Mouse (Mus musculus) liver, embryonic 16.5 days (tissue): ENCODE measurements around the gene Cuedc1. TPM values are rescaled to one million over a fixed set of nuclear protein-coding genes. Genes with fewer than 3 reads are reported as not detected.

Experiments used
- ATAC-seq: fragments of 200-750 bp; cut with Nextera tagmentation; 2 replicates; pipeline ENCODE4 v1.8.0; 2017; ENCODE audit warnings: low read depth, mild to moderate bottlenecking, moderate number of reproducible peaks, moderate library complexity
- H3K27ac ChIP-seq: fragments of 300-500 bp; sonication (generic); 2 replicates; pipeline ENCODE4 v1.5.1; 2014; ENCODE audit warnings: mild to moderate bottlenecking, low read length
- H3K27me3 ChIP-seq: fragments of 300-500 bp; sonication (generic); 2 replicates; pipeline ENCODE4 v1.6.1; 2014; ENCODE audit warnings: low read depth, low read length, mixed read lengths; ENCODE audit not compliant: control insufficient read depth, insufficient read depth
- H3K36me3 ChIP-seq: fragments of 300-500 bp; sonication (generic); 2 replicates; pipeline ENCODE4 v1.6.1; 2014; ENCODE audit warnings: mild to moderate bottlenecking; ENCODE audit not compliant: control insufficient read depth, insufficient read depth
- H3K4me1 ChIP-seq: fragments of 300-500 bp; sonication (generic); 2 replicates; pipeline ENCODE4 v1.6.1; 2014; ENCODE audit warnings: low read depth, low read length, mixed read lengths; ENCODE audit not compliant: control insufficient read depth
- H3K4me2 ChIP-seq: fragments of 300-500 bp; sonication (generic); 2 replicates; pipeline ENCODE4 v1.6.1; 2014; ENCODE audit warnings: low read depth, low read length, mixed read lengths
- H3K4me3 ChIP-seq: fragments of 300-500 bp; sonication (generic); 2 replicates; pipeline ENCODE4 v1.5.1; 2014; ENCODE audit warnings: low read depth, mild to moderate bottlenecking, low read length
- H3K9ac ChIP-seq: fragments of 300-500 bp; sonication (generic); 2 replicates; pipeline ENCODE4 v1.6.1; 2014; ENCODE audit warnings: low read depth, low read length
- H3K9me3 ChIP-seq: fragments of 300-500 bp; sonication (generic); replicated peaks from 2 replicates; pipeline ENCODE4 v1.6.1; 2016; ENCODE audit warnings: low read length; ENCODE audit not compliant: control insufficient read depth
- WGBS: fragments of 180-500 bp; shearing (Covaris S2); extraction: QIAGEN DNeasy Blood & Tissue Kit; methylation state at CpG from one replicate; pipeline ENCODE4 v1.1.7; 2014; ENCODE audit not compliant: insufficient replicate concordance; 5-methylcytosine and 5-hydroxymethylcytosine counted together
- polyA plus RNA-seq: library from polyadenylated mRNA; unstranded; fragments of >200 nt; fragmentation: Nextera tagmentation; extraction: Ambion mirVana; gene quantifications from 2 replicates; pipeline ENCODE4 v1.2.1, GENCODE M21; 2015

Cuedc1 gene
- polyA plus RNA-seq, 1 experiment from 2014 or later = 0.57 TPM

- H3K9me3 ChIP-seq = no peaks in the 10 kb centered on the region
- H3K4me3 ChIP-seq = no peak overlapping the region
- no peaks in the 10 kb centered on the region; the same call in 1 of the 2 replicates for H3K27me3 ChIP-seq
- H3K4me2 ChIP-seq = no peak overlapping the region
- H3K36me3 ChIP-seq = no peaks in the 10 kb centered on the region
- ATAC-seq = no peak
- no peak overlapping the region for H3K9ac ChIP-seq
- no peaks in the 10 kb centered on the region for H3K4me1 ChIP-seq
- no peak overlapping the region for H3K27ac ChIP-seq
- WGBS = 56% methylated on average over 6 of the region's 6 CpGs
Measured at GRCm38 (mm10) chr11:88218155-88218554, 120.3 kb downstream of the Cuedc1 start.

- 60% methylated on average over 7 of the region's 7 CpGs for WGBS
- Histone ChIP-seq H3K27ac (no peak overlapping the region), H3K4me3 (no peak overlapping the region), H3K36me3 (no peaks in the 10 kb centered on the region), H3K9ac (no peak overlapping the region), H3K4me2 (no peak overlapping the region), H3K9me3 (no peaks in the 10 kb centered on the region), H3K27me3 (no peaks in the 10 kb centered on the region; the same call in 1 of the 2 replicates), H3K4me1 (no peaks in the 10 kb centered on the region)
- no peak for ATAC-seq
Measured at GRCm38 (mm10) chr11:88218586-88218985, 120.7 kb downstream of the Cuedc1 start.

GRCm38 (mm10) chr11:88221929-88222475 is 124.1 kb downstream of the Cuedc1 start:
- Histone ChIP-seq H3K4me3 (no peak overlapping the region), H3K4me1 (no peaks in the 10 kb centered on the region), H3K9me3 (no peaks in the 10 kb centered on the region), H3K36me3 (no peaks in the 10 kb centered on the region), H3K27ac (no peak overlapping the region), H3K9ac (no peak overlapping the region), H3K4me2 (no peak overlapping the region), H3K27me3 (no peaks in the 10 kb centered on the region; the same call in 1 of the 2 replicates)
- WGBS = 75% methylated on average over 15 of the region's 15 CpGs
- no peak for ATAC-seq

GRCm38 (mm10) chr11:88227001-88227957 is 129.4 kb downstream of the Cuedc1 start:
- H3K9me3 ChIP-seq = no peaks in the 10 kb centered on the region
- H3K4me1 ChIP-seq = no peaks in the 10 kb centered on the region
- no peak overlapping the region for H3K27ac ChIP-seq
- H3K4me2 ChIP-seq = no peak overlapping the region
- no peaks in the 10 kb centered on the region for H3K36me3 ChIP-seq
- H3K27me3 ChIP-seq = no peaks in the 10 kb centered on the region
- no peak overlapping the region for H3K4me3 ChIP-seq
- no peak overlapping the region for H3K9ac ChIP-seq
- ATAC-seq = no peak
- 67% methylated on average over 17 of the region's 17 CpGs for WGBS

DNA sequence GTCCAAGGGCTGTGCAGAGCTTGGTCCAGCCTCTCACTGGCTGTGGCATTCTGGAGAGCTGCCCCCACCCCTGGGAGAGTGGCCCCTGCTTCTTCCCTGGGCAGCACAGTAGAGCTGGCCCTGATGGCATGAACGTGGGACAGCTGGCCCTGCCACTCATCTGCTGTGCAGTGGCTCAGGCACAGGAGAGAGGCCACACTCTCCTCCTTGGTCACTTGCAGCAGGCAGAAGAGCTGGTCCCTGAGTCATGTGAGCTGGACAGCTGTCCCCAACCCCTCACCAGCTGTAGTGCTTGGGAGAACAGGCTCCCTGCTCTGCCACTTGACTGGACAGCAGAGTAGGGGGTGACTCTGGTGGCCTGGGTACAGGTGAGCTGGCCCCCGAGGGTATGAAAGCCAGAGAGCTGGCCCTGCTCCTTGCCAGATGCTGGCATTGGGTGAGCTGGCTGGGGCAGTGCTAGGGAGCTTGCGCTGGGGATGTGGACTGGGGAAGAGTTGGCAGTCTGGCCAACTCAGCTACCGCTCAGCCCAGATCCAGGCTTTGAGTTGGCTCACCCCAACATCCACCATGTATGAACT is 133.4 kb downstream of the Cuedc1 start:
- Histone ChIP-seq H3K27ac (no peak overlapping the region), H3K9ac (no peak overlapping the region), H3K4me3 (no peak overlapping the region), H3K9me3 (no peaks in the 10 kb centered on the region), H3K4me1 (peaks cover 3% of the 10 kb centered on the region), H3K27me3 (no peaks in the 10 kb centered on the region), H3K4me2 (no peak overlapping the region), H3K36me3 (no peaks in the 10 kb centered on the region)
- ATAC-seq = no peak
- 52% methylated on average over 4 of the region's 4 CpGs for WGBS

DNA sequence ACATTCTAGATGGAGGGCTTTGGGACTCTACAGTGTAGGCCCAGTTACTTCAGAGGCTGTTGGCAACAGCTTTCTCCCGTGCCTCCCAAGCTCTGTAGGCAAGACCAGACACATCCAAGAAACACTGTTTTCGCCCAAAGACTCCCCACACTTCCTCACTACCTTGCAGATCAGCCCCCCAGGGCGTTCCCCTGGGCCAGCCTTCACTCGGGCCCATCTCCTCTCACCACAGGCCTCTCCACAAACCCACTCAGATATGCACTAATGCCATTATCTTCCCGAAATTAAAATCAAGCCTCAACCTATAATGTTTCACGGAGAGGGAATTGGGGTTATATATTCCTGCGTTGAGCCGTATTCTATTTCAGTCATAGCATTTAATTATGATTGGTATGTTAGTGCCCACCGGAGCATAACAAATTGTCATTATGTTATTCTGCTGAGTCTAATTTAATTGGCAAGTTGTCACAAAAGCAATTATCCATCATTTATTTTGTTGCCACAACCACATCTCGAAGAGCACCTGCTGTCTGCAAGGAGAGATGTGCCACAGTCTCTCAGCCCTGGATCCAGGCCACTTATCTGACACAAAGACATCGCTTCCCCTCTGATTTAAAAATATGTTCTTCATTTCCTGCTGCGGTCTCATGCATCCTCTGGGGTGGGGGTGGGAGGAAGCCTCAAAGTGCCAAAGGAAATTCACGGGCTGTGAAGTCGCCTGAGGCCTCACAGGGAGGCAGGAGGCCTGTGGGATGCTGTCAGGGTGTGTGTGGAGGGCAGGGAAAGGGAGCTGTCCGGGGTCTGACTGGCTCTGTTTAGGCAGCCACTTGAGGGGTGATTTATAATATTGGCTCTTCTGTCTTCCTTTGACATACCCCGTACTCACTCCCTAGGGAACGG is 135.9 kb downstream of the Cuedc1 start:
- 14% methylated on average over 17 of the region's 17 CpGs for WGBS
- ATAC-seq = peak; percentile 33; the same call in 1 of the 2 replicates

GRCm38 (mm10) chr11:88234789-88235188 is 136.9 kb downstream of the Cuedc1 start:
- Histone ChIP-seq H3K9me3 (no peaks in the 10 kb centered on the region), H3K4me2 (0 out of 2 replicates have a peak overlapping the region, but pooled peaks have one; percentile 46), H3K27ac (no peak overlapping the region), H3K4me1 (peaks cover 3% of the 10 kb centered on the region), H3K27me3 (no peaks in the 10 kb centered on the region), H3K9ac (no peak overlapping the region), H3K36me3 (no peaks in the 10 kb centered on the region), H3K4me3 (no peak overlapping the region)
- ATAC-seq = no peak
- 16% methylated on average over 4 of the region's 4 CpGs for WGBS

More for the DNA sequence above, 135.9 kb downstream of the Cuedc1 start:
- H3K27ac ChIP-seq = no peak overlapping the region
- no peaks in the 10 kb centered on the region for H3K9me3 ChIP-seq
- no peak overlapping the region for H3K4me2 ChIP-seq
- H3K9ac ChIP-seq = no peak overlapping the region
- no peaks in the 10 kb centered on the region for H3K27me3 ChIP-seq
- H3K36me3 ChIP-seq = no peaks in the 10 kb centered on the region
- H3K4me1 ChIP-seq = peaks cover 3% of the 10 kb centered on the region
- no peak overlapping the region for H3K4me3 ChIP-seq
